Mouse (Mus musculus) hindbrain, embryonic 16.5 days (tissue): ENCODE data around the gene Map2k2. TPM values are rescaled to one million over a fixed set of nuclear protein-coding genes. Genes with fewer than 3 reads are reported as not detected.
A peak's percentile ranks its signal among the peaks of the same experiment; 100 is the strongest.
"Not testable (repeated sequence)": the region's sequence is repeated elsewhere in the genome, so short reads cannot be mapped to it uniquely, and the experiment has no call there.

Experiments used
- ATAC-seq: fragments of 200-750 bp; cut with Nextera tagmentation; 2 replicates; pipeline ENCODE4 v1.8.0; 2017; ENCODE audit warnings: moderate TSS enrichment, moderate library complexity
- H3K27ac ChIP-seq: fragments of 300-500 bp; sonication (generic); 2 replicates; pipeline ENCODE4 v1.5.1; 2014; ENCODE audit warnings: low read depth, mild to moderate bottlenecking, control low read depth, low read length, moderate library complexity
- H3K27me3 ChIP-seq: fragments of 300-500 bp; sonication (generic); replicated peaks from 2 replicates; pipeline ENCODE4 v1.6.1; 2014; ENCODE audit warnings: low read length; ENCODE audit not compliant: control insufficient read depth, insufficient read depth
- H3K36me3 ChIP-seq: fragments of 300-500 bp; sonication (generic); 2 replicates; pipeline ENCODE4 v1.6.1; 2014; ENCODE audit warnings: mild to moderate bottlenecking, low read length, moderate library complexity, mixed read lengths; ENCODE audit not compliant: control insufficient read depth, insufficient read depth
- H3K4me1 ChIP-seq: fragments of 300-500 bp; sonication (generic); 2 replicates; pipeline ENCODE4 v1.6.1; 2014; ENCODE audit warnings: low read depth, low read length; ENCODE audit not compliant: control insufficient read depth, insufficient read depth
- H3K4me2 ChIP-seq: fragments of 300-500 bp; sonication (generic); 2 replicates; pipeline ENCODE4 v1.6.1; 2014; ENCODE audit warnings: mild to moderate bottlenecking, low read length, control low read depth, moderate library complexity
- H3K4me3 ChIP-seq: fragments of 300-500 bp; sonication (generic); 2 replicates; pipeline ENCODE4 v1.5.1; 2014; ENCODE audit warnings: mild to moderate bottlenecking, low read length, control low read depth, moderate library complexity
- H3K9ac ChIP-seq: fragments of 300-500 bp; sonication (generic); 2 replicates; pipeline ENCODE4 v1.6.1; 2014; ENCODE audit warnings: low read depth, mild to moderate bottlenecking, control low read depth, low read length, moderate library complexity
- H3K9me3 ChIP-seq: fragments of 300-500 bp; sonication (generic); 2 replicates; pipeline ENCODE4 v1.6.1; 2014; ENCODE audit warnings: mild to moderate bottlenecking, low read length, moderate library complexity; ENCODE audit not compliant: control insufficient read depth
- WGBS: fragments of 180-500 bp; shearing (Covaris S2); extraction: QIAGEN DNeasy Blood & Tissue Kit; methylation state at CpG from one replicate; pipeline ENCODE4 v1.1.7; 2014; 5-methylcytosine and 5-hydroxymethylcytosine counted together
- polyA plus RNA-seq: library from polyadenylated mRNA; unstranded; fragments of >200 nt; fragmentation: Nextera tagmentation; extraction: Ambion mirVana; gene quantifications from 2 replicates; pipeline ENCODE4 v1.2.1, GENCODE M21; 2015

Map2k2 gene
- polyA plus RNA-seq, 1 experiment from 2014 or later = 240 TPM

DNA sequence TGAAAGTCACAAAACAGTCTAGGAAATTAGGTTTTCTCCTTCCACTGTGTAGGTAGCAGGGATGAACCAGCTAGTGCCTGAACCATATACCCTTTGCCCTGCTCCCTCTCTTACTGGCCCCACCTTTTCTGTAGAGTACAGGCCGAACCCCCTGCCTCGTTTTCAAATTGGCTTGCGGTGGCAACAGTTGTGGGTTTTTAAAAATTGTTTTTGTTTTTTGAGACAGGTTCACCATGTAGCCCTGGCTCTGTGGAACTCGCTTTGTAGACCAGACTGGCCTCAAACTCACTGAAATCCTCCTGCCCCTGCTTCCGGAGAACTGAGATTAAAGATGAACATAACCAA is 62.3 kb downstream of the Map2k2 start:
- Histone ChIP-seq H3K9ac (peak overlapping the region; percentile 64), H3K4me1 (peaks cover 21% of the 10 kb centered on the region), H3K4me2 (peak overlapping the region; percentile 94), H3K27ac (peak overlapping the region; percentile 80), H3K9me3 (no peaks in the 10 kb centered on the region), H3K27me3 (no peaks in the 10 kb centered on the region), H3K4me3 (peak overlapping the region; percentile 40), H3K36me3 (peaks cover 5% of the 10 kb centered on the region; the same call in 1 of the 2 replicates)
- ATAC-seq = peak; percentile 49
- 5% methylated on average over 5 of the region's 5 CpGs for WGBS

DNA sequence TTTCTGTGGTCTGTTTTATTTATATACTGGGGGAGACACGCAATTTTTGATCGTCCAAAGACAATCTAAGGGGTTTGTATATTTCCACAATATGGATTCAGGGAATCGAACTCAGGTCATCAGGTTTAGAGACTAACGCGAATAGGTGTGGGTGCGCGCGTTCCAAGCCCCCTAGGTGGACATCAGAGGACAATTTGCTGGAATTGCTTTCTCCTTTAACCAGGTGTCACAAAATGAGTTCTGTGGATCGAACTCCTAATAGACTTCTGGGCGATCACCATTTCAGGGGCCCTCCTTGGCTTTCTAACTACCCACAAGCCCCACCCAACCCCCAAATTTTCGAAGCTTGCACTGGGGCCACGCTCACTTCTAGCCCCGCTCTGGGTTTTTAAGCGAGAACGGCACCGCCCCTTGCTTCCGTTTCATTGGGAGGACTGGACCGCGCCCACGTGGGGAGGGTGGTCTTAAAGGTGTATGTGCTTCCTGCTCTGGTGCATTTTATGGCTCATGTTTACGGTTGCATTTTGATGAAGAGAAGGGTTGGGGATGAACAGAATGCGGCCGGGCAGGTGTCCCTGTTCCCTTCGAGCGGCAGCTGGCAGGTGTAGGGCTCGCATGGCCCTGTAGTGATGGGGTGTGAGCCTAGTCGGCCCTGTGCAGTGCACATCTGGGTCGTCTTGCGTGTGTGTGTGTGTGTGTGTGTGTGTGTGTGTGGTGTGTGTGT is 63.0 kb downstream of the Map2k2 start:
- Histone ChIP-seq H3K9me3 (no peaks in the 10 kb centered on the region), H3K4me2 (peak overlapping the region; percentile 94), H3K27ac (peak overlapping the region; percentile 80), H3K36me3 (peaks cover under 1% of the 10 kb centered on the region; the same call in 1 of the 2 replicates), H3K4me3 (peak overlapping the region; percentile 40), H3K9ac (peak overlapping the region; percentile 64), H3K27me3 (no peaks in the 10 kb centered on the region), H3K4me1 (peaks cover 26% of the 10 kb centered on the region)
- 6% methylated on average over 29 of the region's 29 CpGs for WGBS
- ATAC-seq = peak; percentile 44

DNA sequence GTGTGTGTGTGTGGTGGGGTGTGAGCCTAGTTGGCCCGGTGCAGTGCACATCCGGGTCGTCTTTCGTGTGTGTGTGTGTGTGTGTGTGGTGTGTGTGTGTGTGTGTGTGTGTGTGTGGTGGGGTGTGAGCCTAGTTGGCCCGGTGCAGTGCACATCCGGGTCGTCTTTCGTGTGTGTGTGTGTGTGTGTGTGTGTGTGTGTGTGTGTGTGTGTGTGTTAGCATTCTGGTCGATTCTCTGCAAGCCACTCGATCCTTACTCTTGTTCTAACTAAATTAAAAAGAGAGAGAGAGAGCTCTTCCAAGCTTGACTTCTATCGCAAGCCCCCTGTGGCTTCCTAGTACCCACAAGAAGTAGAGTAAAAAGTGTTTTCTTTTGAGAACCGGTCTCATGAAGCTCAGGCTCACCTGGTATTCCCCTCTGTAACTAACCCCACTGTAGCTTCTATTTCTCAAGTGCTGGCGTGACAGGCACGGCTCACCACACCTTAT is 63.7 kb downstream of the Map2k2 start:
- not testable (repeated sequence) for H3K9ac ChIP-seq, H3K27me3 ChIP-seq, ATAC-seq, H3K36me3 ChIP-seq, H3K27ac ChIP-seq, H3K9me3 ChIP-seq, H3K4me3 ChIP-seq
- 39% methylated on average over 6 of the region's 14 CpGs for WGBS
- Histone ChIP-seq H3K4me2 (peak overlapping the region; percentile 0; the same call in 1 of the 2 replicates), H3K4me1 (peaks cover 34% of the 10 kb centered on the region)

DNA sequence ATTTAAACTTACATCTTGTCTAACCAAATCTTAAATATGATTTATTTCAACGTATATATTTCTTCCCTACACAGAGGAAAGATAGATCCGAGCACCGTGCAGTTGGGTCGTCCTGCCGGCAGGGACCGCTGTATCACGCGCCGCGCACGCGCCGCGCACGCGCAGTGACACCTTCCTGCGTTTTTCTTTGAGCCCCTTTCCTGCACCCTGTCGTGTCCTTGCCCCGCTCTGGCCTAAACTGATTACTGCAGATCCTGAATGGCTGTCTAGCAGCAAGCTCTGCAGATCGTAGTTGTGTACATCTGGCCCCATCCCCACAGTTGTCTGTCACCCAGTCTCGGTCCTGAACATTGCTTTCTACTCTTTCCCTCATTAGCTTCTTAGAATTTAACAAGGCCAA is 67.4 kb downstream of the Map2k2 start:
- Histone ChIP-seq H3K27ac (peak overlapping the region; percentile 85), H3K4me3 (peak overlapping the region; percentile 14), H3K36me3 (peaks cover 6% of the 10 kb centered on the region; the same call in 1 of the 2 replicates), H3K27me3 (no peaks in the 10 kb centered on the region), H3K4me2 (peak overlapping the region; percentile 55), H3K4me1 (peaks cover 42% of the 10 kb centered on the region), H3K9ac (peak overlapping the region; percentile 63), H3K9me3 (no peaks in the 10 kb centered on the region)
- 6% methylated on average over 21 of the region's 21 CpGs for WGBS
- ATAC-seq = peak; percentile 12

DNA sequence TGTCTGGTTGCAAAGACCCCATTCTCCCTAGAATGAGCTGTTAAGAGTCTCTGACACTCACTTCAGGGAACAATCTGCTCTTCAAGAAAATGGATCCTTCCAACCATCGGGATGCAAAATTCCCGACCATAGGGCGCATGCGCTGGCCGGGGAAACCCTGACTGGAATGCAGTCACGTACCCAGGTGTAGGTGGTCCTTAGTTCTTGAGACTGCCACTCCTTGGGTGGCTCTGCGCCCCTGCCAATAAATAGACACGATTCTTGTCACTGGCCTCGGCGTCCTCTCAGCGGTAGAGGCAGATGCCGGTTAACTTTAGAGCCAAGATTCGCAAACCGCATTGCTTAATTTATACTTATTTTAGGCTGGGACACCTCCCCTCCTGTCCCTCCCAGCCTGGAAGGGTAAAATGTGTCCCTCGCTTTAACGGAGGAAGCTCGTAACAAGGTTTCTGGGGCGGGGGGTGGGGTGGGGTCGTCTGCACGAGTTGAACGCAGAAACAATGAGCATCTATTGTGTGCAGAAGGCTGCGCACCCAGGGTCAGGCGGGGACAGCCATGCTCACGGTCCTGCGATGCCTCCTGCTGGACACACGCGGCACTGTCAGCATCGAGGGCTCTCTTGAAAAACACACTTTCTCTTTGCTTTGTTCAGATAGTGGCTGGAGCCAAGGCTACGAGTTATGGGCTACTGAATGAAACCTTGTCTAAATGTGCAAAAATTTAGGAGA is 69.1 kb downstream of the Map2k2 start:
- no peaks in the 10 kb centered on the region for H3K9me3 ChIP-seq
- H3K4me2 ChIP-seq = peak overlapping the region; percentile 67
- H3K4me1 ChIP-seq = peaks cover 45% of the 10 kb centered on the region
- ATAC-seq = peak; percentile 70
- 2% methylated on average over 29 of the region's 29 CpGs for WGBS
- H3K27me3 ChIP-seq = no peaks in the 10 kb centered on the region
- peak overlapping the region; percentile 72 for H3K9ac ChIP-seq
- H3K4me3 ChIP-seq = peak overlapping the region; percentile 38
- H3K36me3 ChIP-seq = peaks cover 22% of the 10 kb centered on the region
- peak overlapping the region; percentile 93 for H3K27ac ChIP-seq

DNA sequence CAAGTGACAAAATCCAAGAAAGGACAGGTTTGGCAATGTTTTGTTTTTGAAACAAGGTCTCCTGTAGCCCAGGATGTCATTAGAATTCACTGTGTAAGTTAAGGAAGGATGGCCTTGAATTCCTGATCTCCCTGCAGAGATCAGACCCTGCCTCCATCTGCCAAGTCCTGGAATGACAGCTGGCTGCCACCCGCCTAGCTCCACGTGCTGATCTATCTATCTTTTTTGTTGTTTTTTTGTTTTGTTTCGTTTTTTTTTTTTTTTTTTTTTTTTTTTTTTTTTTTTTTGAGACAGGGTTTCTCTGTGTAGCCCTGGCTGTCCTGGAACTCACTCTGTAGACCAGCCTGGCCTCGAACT is 69.6 kb downstream of the Map2k2 start:
- H3K4me1 ChIP-seq = peaks cover 45% of the 10 kb centered on the region
- peaks cover 27% of the 10 kb centered on the region for H3K36me3 ChIP-seq
- WGBS = 10% methylated on average over 4 of the region's 4 CpGs
- peak overlapping the region; percentile 72 for H3K9ac ChIP-seq
- H3K4me3 ChIP-seq = peak overlapping the region; percentile 38
- ATAC-seq, H3K9me3 ChIP-seq, H3K27me3 ChIP-seq: not testable (repeated sequence)
- H3K27ac ChIP-seq = peak overlapping the region; percentile 93
- peak overlapping the region; percentile 67 for H3K4me2 ChIP-seq

DNA sequence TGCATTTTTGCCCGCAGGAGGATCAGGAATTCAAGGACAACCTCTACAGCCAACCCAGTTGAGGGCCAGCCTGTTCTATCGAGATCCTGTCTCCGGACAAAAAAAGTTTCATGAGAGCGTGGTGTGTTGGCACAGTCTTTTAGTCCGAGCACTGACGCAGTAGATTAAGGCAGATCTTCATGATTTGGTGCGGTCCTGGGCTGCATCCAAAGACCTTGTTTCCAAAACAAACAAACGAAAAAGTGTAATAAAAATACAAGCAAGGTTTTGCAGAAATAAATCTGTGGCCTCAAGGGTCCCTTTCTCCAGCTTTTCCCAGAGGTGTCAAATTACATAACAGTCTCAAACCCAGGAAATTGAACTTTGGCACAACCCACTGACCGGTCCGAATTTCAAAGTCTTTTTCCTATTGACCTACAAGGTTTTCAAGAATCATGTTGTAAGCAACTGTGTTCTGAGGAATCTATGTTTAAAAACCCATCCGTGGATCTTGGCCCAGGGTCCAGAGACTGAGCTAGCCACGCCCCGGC is 70.3 kb downstream of the Map2k2 start:
- H3K4me3 ChIP-seq = peak overlapping the region; percentile 55
- peaks cover 34% of the 10 kb centered on the region for H3K36me3 ChIP-seq
- H3K4me1 ChIP-seq = peaks cover 45% of the 10 kb centered on the region
- no peaks in the 10 kb centered on the region for H3K27me3 ChIP-seq
- H3K9me3 ChIP-seq = no peaks in the 10 kb centered on the region
- 5% methylated on average over 13 of the region's 13 CpGs for whole genome bisulfite sequencing
- peak overlapping the region; percentile 51 for H3K9ac ChIP-seq
- H3K27ac ChIP-seq = peak overlapping the region; percentile 90
- no peak for ATAC-seq
- peak overlapping the region; percentile 60 for H3K4me2 ChIP-seq

DNA sequence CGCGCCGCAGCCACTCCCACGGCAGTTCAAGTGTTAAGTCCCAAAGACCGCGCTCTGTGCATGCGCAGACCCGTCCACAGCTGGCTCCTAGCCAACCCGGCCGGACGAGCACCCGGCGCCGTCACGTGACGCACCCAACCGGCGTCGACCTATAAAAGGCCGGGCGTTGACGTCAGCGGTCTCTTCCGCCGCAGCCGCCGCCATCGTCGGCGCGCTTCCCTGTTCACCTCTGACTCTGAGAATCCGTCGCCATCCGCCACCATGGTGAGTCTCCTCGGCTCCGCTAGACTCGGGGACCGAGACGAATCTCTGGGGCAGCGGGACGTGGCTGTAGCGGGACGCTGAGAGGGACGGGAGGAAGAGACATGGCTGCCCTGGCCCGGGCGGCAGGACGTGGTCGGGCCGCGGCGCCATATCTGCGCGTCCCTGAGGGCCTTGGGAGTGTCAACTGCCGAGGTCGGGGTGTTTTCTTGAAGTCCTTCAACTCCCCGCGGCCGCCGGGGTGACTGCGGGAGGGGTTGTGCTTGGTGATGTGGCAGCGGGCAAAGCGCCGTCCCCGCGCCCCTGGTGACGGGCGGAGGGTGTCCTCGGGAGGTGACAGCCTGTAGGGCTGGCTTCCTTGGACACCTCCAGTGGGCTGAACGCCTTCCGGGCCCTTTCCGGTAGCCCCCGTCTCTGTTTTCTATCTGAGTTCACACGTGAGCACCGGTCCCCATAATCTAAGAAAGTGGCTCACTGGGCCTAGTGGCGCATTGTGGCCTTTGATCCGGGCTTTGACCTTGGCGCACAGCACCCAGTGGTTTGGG is 71.0 kb downstream of the Map2k2 start, which contains the start of gene Eef2:
Gene Eef2 (plus strand): TSS at position 166 of the 806 bp plus-strand sequence.
- H3K4me1 ChIP-seq = peaks cover 45% of the 10 kb centered on the region
- WGBS = under 1% methylated on average over 77 of the region's 77 CpGs
- H3K36me3 ChIP-seq = peaks cover 40% of the 10 kb centered on the region
- H3K9me3 ChIP-seq = no peaks in the 10 kb centered on the region
- peak; percentile 70 for ATAC-seq
- peak within 1 kb of the TSS; percentile 76 for H3K9ac ChIP-seq
- H3K4me3 ChIP-seq = peak within 1 kb of the TSS; percentile 55
- peak within 1 kb of the TSS; percentile 90 for H3K27ac ChIP-seq
- H3K27me3 ChIP-seq = no peaks in the 10 kb centered on the region
- peak within 1 kb of the TSS; percentile 96 for H3K4me2 ChIP-seq
